Mouse (Mus musculus) B cell, adult (primary cell): ENCODE results near the gene Teddm1a. TPM values are rescaled to one million over a fixed set of nuclear protein-coding genes. Genes with fewer than 3 reads are reported as not detected.

Experiments
- total RNA-seq: library from RNA; stranded (reverse); gene quantifications from 4 replicates; pipeline ENCODE4 v1.2.4, GENCODE M21; 2023; ENCODE audit not compliant: inconsistent age

The Teddm1a gene
- not detected in 4 replicates for total RNA-seq

DNA sequence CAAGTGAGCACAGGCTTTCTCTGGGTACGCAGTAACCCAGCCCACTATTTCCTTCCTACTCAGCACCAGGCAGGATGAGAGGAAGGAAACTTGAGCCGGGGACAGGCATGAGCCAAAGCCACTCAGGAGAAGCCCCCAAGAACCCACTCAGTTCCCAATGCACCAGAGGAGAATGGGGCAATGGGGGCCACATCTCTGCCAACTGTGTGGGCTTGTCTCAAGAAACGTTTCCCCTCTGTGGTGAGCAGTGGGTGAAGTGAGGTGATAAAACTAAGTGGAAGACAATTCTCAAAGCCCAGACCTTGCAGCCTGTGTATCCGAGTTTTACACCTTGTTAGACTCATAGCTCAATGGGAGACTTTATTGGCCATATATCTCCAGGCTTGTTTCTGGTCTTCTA lies at the start of gene Teddm1a:
Gene Teddm1a (plus strand): TSS at position 301 of the 400 bp plus-strand sequence.

DNA sequence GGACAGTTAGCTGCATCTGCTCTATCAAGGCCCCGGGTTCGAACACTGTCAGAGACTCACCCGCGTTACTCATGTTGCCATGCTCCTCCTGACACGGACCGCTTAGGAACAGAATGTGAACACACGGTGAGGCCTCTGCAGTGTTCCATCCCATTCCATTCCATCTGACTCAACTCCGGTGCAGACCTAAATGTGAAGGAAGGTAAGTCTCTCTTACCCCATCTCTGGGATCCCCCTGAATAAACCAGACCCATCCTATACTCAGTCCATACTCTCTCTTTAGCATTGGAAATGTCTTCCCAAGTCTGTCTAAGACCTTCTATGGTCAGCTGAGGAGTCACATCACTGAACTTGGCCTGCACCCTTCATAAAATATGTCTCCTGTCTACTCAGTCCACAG lies 47.5 kb upstream of the Teddm1a start, which contains the start of gene Rgsl1:
Gene Rgsl1 (minus strand): TSS at position 101 of the 400 bp plus-strand sequence.

DNA sequence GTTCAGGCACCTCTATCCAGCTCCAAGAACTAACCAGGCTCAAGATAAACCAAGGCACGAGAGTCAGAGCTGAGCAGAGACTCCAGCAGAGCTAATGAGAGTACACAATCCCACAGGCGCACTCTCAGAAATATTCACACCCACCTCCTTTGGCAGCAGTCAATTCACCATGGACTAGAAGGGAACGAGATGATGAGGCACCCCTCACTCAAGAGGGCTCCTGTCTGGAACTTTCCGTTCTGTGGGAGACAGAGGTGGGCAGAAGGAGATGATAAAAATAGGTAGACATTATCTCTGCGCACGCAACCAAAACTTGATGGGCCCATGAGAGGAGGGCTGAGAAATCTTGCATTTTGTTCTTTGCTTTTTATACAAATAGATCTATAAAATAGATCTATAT lies 17.5 kb upstream of the Teddm1a start, which contains the start of gene Teddm1b:
Gene Teddm1b (plus strand): TSS at position 301 of the 400 bp plus-strand sequence.

DNA sequence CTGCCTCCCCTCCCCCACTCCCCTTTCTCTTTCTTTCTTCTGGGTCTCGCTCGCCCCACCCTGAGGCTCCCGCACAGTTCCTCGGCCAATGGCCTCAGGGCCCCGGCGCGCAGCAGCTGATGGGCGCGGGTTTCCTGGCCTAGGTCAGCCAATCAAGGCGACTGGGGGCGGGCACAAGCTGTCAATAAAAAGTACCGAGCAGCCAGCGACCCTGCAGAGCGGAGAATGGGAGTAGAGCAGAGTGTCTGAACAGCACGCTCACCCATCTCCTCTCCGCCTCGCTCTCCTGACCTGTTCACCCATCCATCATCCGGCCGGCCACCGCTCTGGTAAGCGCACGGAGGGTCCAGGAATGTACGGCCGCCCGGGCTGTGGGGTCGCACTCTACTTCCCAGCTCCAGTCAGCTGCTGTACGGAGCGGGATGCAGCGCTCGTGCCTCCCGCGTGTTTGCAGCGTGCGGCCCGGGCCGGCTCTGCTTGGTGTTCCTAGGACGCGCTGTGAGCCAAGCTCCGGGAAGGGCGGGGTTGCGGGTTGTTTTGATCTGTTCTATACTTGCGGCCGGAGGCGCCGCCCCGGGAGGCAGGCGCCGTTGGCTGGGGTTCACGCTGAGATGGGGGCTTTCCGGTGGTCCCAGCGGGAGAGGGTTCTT lies 8.3 kb downstream of the Teddm1a start, which contains the start of the genes Glul and Teddm2:
Gene Glul (plus strand): TSS at position 214 of the 650 bp plus-strand sequence.
Gene Teddm2 (minus strand): TSS at position 498 of the 650 bp plus-strand sequence.

Other genes starting within 250 kb of the Teddm1a start
- gene Rgs8, start 238.7 kb upstream of the Teddm1a start, total RNA-seq: not detected in 4 replicates
- gene Rgs16, start 151.4 kb upstream of the Teddm1a start, total RNA-seq: 7.9 to 8.6 TPM (median 8.3 TPM) in 4 replicates
- 11.6 to 15.3 TPM (median 14.0 TPM) in 4 replicates for gene Rnasel, start 142.3 kb upstream of the Teddm1a start, total RNA-seq
- gene Rgsl1, start 47.6 kb upstream of the Teddm1a start, total RNA-seq: not detected in 4 replicates
- not detected in 4 replicates for gene Teddm1b, start 17.4 kb upstream of the Teddm1a start, total RNA-seq
- gene Glul, start 8.2 kb downstream of the Teddm1a start, total RNA-seq: 128 to 146 TPM (median 139 TPM) in 4 replicates
- 0.42 to 0.84 TPM (median 0.61 TPM) in 4 replicates for gene Teddm2, start 8.5 kb downstream of the Teddm1a start, total RNA-seq